Comparison of ENCODE assay signal across 11 mouse cellular contexts in the genomic region with DNA sequence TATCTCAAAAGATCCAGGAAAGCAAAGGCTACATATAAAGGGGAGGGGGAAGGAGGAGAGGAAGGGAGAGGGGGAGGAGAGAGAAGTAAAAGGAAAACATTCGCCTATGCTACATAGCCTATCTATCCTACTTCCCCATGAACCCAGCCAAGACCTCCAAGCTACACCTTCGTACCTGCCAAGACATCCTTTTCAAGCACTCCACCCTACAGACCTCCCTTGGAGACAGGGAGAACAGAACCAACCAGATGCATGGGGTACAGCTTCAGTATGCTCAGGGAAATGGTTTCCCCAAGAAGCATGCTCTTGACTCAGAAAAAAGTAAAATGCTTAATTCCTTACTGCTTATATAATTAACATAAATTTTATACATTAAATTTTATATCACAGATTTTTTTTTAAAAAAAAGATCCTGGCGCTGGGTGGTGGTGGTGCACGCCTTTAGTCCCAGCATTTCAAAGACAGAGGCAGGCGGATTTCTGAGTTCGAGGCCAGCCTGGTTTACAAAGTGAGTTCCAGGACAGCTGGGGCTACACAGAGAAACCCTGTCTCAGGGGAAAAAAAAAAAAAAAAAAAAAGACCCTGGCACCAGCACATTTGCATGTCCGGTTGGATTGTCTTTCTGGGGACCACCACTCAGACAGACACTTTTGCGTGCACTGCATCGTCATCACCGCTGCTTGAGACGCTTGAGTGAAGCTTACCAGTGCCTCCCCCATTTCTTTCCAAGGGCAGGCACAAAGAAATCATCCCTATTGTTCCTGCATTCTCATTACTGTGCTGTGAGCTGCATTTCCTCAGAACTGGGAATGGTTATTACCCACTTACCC. TPM values are rescaled to one million over a fixed set of nuclear protein-coding genes. Genes with fewer than 3 reads are reported as not detected.
A peak's percentile ranks its signal among the peaks of the same experiment; 100 is the strongest.
DNase-seq lines count a peak whose midpoint lies in the region; ATAC-seq and TF ChIP-seq lines count a peak whose summit lies in the region.
"Had no signal": no experiment of that assay in that cellular context is flagged by ENCODE, and none has a peak within 500 bp of the region (broad histone marks: within the 10 kb centered on the region; RNA-seq: fewer than 3 reads in every experiment).

No protein-coding gene starts in this region.

- no peak overlapping the region for H3K4me3 ChIP-seq in kidney, postnatal 0 days (replicated peaks; ENCODE audit: low read depth, low read length)
- H3K4me3 ChIP-seq in kidney, adult 2 months (ENCODE audit: insufficient read depth, low read depth, low read length): no peak overlapping the region
- no peak overlapping the region for H3K4me3 ChIP-seq in forebrain, embryonic 14.5 days (ENCODE audit: low read depth, low read length)
- H3K4me3 ChIP-seq in midbrain, embryonic 12.5 days: no peak overlapping the region
- no peak overlapping the region for H3K4me3 ChIP-seq in stomach, postnatal 0 days (ENCODE audit: low read depth, low read length)
- H3K4me3 ChIP-seq: liver, embryonic 12.5 days; stomach, embryonic 15.5 days had no signal

- H3K4me2 ChIP-seq in kidney, postnatal 0 days (ENCODE audit: low read length): peak overlapping the region; percentile 23; the same call in 1 of the 2 replicates
- peak overlapping the region; percentile 4; the same call in 1 of the 2 replicates for H3K4me2 ChIP-seq in forebrain, embryonic 14.5 days (ENCODE audit: low read length)
- H3K4me2 ChIP-seq in midbrain, embryonic 12.5 days (replicated peaks): peak overlapping the region; percentile 25
- H3K4me2 ChIP-seq in stomach, postnatal 0 days (replicated peaks; ENCODE audit: low read depth): no peak overlapping the region
- H3K4me2 ChIP-seq: liver, embryonic 12.5 days; stomach, embryonic 15.5 days had no signal

- no peak for ATAC-seq in kidney, postnatal 0 days (replicated peaks; ENCODE audit: low FRiP score, low read depth)
- peak; percentile 80 for ATAC-seq in forebrain, embryonic 14.5 days
- peak; percentile 77 for ATAC-seq in midbrain, embryonic 12.5 days (ENCODE audit: low FRiP score, low read depth)
- ATAC-seq in stomach, postnatal 0 days (ENCODE audit: low FRiP score, low TSS enrichment): peak; percentile 35; the same call in 1 of the 2 replicates
- no peak for ATAC-seq in activated CD4-positive, CD25-positive, alpha-beta regulatory T cell, adult 4 months
- ATAC-seq: liver, embryonic 12.5 days had no signal

- no peaks in the 10 kb centered on the region for H3K9me3 ChIP-seq in kidney, postnatal 0 days (replicated peaks; ENCODE audit: low read length)
- H3K9me3 ChIP-seq in forebrain, embryonic 14.5 days (replicated peaks; ENCODE audit: control insufficient read depth, low read length): no peaks in the 10 kb centered on the region
- no peaks in the 10 kb centered on the region for H3K9me3 ChIP-seq in midbrain, embryonic 12.5 days
- H3K9me3 ChIP-seq in stomach, postnatal 0 days (ENCODE audit: control insufficient read depth, low read length): no peaks in the 10 kb centered on the region
- H3K9me3 ChIP-seq: liver, embryonic 12.5 days; stomach, embryonic 15.5 days had no signal

- TF ChIP-seq EP300 in stomach, postnatal 0 days (optimal IDR thresholded peaks at IDR 0.05): no peak

- H3K36me3 ChIP-seq in kidney, postnatal 0 days (ENCODE audit: insufficient read depth, low read length): no peaks in the 10 kb centered on the region
- no peaks in the 10 kb centered on the region for H3K36me3 ChIP-seq in kidney, adult 2 months (ENCODE audit: control insufficient read depth, insufficient read depth, low read length)
- 0 out of 2 replicates have a peak, but pooled peaks cover under 1% of the 10 kb centered on the region for H3K36me3 ChIP-seq in forebrain, embryonic 14.5 days (ENCODE audit: control insufficient read depth, insufficient read depth, low read length)
- H3K36me3 ChIP-seq in midbrain, embryonic 12.5 days: peaks cover 3% of the 10 kb centered on the region; the same call in 1 of the 2 replicates
- H3K36me3 ChIP-seq in stomach, postnatal 0 days (ENCODE audit: control insufficient read depth, insufficient read depth, low read length): no peaks in the 10 kb centered on the region
- H3K36me3 ChIP-seq: liver, embryonic 12.5 days; stomach, embryonic 15.5 days had no signal

- 55% methylated on average over 11 of the region's 11 CpGs for WGBS in kidney, postnatal 0 days
- 63% methylated on average over 11 of the region's 11 CpGs for WGBS in kidney, adult 2 months
- 40% methylated on average over 11 of the region's 11 CpGs for WGBS in forebrain, embryonic 14.5 days
- WGBS in midbrain, embryonic 12.5 days: 48% methylated on average over 11 of the region's 11 CpGs
- 79% methylated on average over 11 of the region's 11 CpGs for WGBS in stomach, postnatal 0 days

- no peak overlapping the region for H3K9ac ChIP-seq in kidney, postnatal 0 days (ENCODE audit: low read depth, low read length)
- peak overlapping the region; percentile 35; the same call in 1 of the 2 replicates for H3K9ac ChIP-seq in forebrain, embryonic 14.5 days (ENCODE audit: low read length)
- no peak overlapping the region for H3K9ac ChIP-seq in midbrain, embryonic 12.5 days (replicated peaks)
- no peak overlapping the region for H3K9ac ChIP-seq in stomach, postnatal 0 days (ENCODE audit: low read length)
- H3K9ac ChIP-seq: liver, embryonic 12.5 days; stomach, embryonic 15.5 days had no signal

- DNase-seq in kidney, postnatal 0 days (ENCODE audit: low spot score): peak; percentile 37
- DNase-seq in kidney, adult 2 months: no peak
- DNase-seq in forebrain, embryonic 14.5 days (ENCODE audit: low spot score): peak; percentile 81
- no peak for DNase-seq in stomach, postnatal 0 days (ENCODE audit: low spot score)
- DNase-seq in gastrocnemius, postnatal 25 days: no peak
- no peak for DNase-seq in thymus, postnatal 36 days
- DNase-seq: kidney, adult 9 months had no signal

- H3K27ac ChIP-seq in kidney, postnatal 0 days: no peak overlapping the region
- no peak overlapping the region for H3K27ac ChIP-seq in kidney, adult 2 months (ENCODE audit: insufficient read depth, low read depth, low read length)
- peak overlapping the region; percentile 68 for H3K27ac ChIP-seq in forebrain, embryonic 14.5 days (ENCODE audit: low read depth, low read length)
- peak overlapping the region; percentile 79 for H3K27ac ChIP-seq in midbrain, embryonic 12.5 days (replicated peaks)
- H3K27ac ChIP-seq in stomach, postnatal 0 days (replicated peaks): peak overlapping the region; percentile 61; the same call in 1 of the 2 replicates
- H3K27ac ChIP-seq: liver, embryonic 12.5 days had no signal

- no peak for TF ChIP-seq CTCF in kidney, postnatal 0 days (IDR thresholded peaks at IDR 0.05; ENCODE audit: low read depth)
- no peak for TF ChIP-seq CTCF in kidney, adult 2 months (conservative IDR thresholded peaks at IDR 0.05; ENCODE audit: insufficient read depth, insufficient read length, low read depth, low read length)
- no peak for TF ChIP-seq CTCF in stomach, postnatal 0 days (IDR thresholded peaks at IDR 0.05; ENCODE audit: low read depth)

- H3K27me3 ChIP-seq in kidney, postnatal 0 days (ENCODE audit: insufficient read depth, low read length): no peaks in the 10 kb centered on the region
- no peaks in the 10 kb centered on the region for H3K27me3 ChIP-seq in kidney, adult 2 months (replicated peaks; ENCODE audit: control insufficient read depth, insufficient read depth, low read length)
- no peaks in the 10 kb centered on the region for H3K27me3 ChIP-seq in forebrain, embryonic 14.5 days (replicated peaks; ENCODE audit: control insufficient read depth, insufficient read depth, low read length)
- H3K27me3 ChIP-seq in midbrain, embryonic 12.5 days: no peaks in the 10 kb centered on the region
- no peaks in the 10 kb centered on the region for H3K27me3 ChIP-seq in stomach, postnatal 0 days (ENCODE audit: control insufficient read depth, insufficient read depth, low read length)
- H3K27me3 ChIP-seq: liver, embryonic 12.5 days; stomach, embryonic 15.5 days had no signal

- peaks cover 8% of the 10 kb centered on the region for H3K4me1 ChIP-seq in kidney, postnatal 0 days (replicated peaks; ENCODE audit: insufficient read depth, low read length)
- H3K4me1 ChIP-seq in kidney, adult 2 months (ENCODE audit: control insufficient read depth, insufficient read depth, low read length): peaks cover 9% of the 10 kb centered on the region
- peaks cover 28% of the 10 kb centered on the region for H3K4me1 ChIP-seq in forebrain, embryonic 14.5 days (ENCODE audit: control insufficient read depth, insufficient read depth, low read length)
- peaks cover 32% of the 10 kb centered on the region for H3K4me1 ChIP-seq in midbrain, embryonic 12.5 days
- no peaks in the 10 kb centered on the region; the same call in 1 of the 2 replicates for H3K4me1 ChIP-seq in stomach, postnatal 0 days (replicated peaks; ENCODE audit: control insufficient read depth, insufficient read depth)

- TF ChIP-seq POLR2A in kidney, adult 2 months (IDR thresholded peaks at IDR 0.05; ENCODE audit: low read depth, low read length): no peak

RNA-seq across cellular contexts. Expression of a gene that starts 14.4 kb away (rescaled TPM):
- 47.5 and 58.8 TPM in 2 replicates for polyA plus RNA-seq in kidney, postnatal 0 days (2015; fragmentation: Nextera tagmentation; extraction: Ambion mirVana)
- polyA plus RNA-seq in kidney, adult 2 months (2012; rRNA removed): 30.5 and 35.6 TPM in 2 replicates
- 76.7 and 90.7 TPM in 2 replicates for polyA plus RNA-seq in forebrain, embryonic 14.5 days (2014; fragmentation: Nextera tagmentation; extraction: Ambion mirVana)
- polyA plus RNA-seq in midbrain, embryonic 12.5 days (2016; fragmentation: Nextera tagmentation; extraction: Ambion mirVana): 136 and 141 TPM in 2 replicates
- 23.1 and 27.5 TPM in 2 replicates for polyA plus RNA-seq in stomach, postnatal 0 days (2015; fragmentation: Nextera tagmentation; extraction: Ambion mirVana)
- 10 to 100 TPM; 27.5 to 27.7 TPM for total RNA-seq in gastrocnemius, postnatal 25 days (2021)
- polyA plus RNA-seq in activated CD4-positive, CD25-positive, alpha-beta regulatory T cell, adult 4 months (2017; shearing (Covaris generic)): 10 to 100 TPM; 35.7 to 45.4 TPM

RNA-seq across cellular contexts. Expression of a gene that starts 30.0 kb away (rescaled TPM):
- polyA plus RNA-seq in kidney, postnatal 0 days (2015; fragmentation: Nextera tagmentation; extraction: Ambion mirVana): 66.3 and 72.3 TPM in 2 replicates
- polyA plus RNA-seq in kidney, adult 2 months (2012; rRNA removed): 85.7 and 107 TPM in 2 replicates
- 16.6 and 20.5 TPM in 2 replicates for polyA plus RNA-seq in forebrain, embryonic 14.5 days (2014; fragmentation: Nextera tagmentation; extraction: Ambion mirVana)
- 14.0 and 17.0 TPM in 2 replicates for polyA plus RNA-seq in midbrain, embryonic 12.5 days (2016; fragmentation: Nextera tagmentation; extraction: Ambion mirVana)
- polyA plus RNA-seq in stomach, postnatal 0 days (2015; fragmentation: Nextera tagmentation; extraction: Ambion mirVana): 94.7 and 105 TPM in 2 replicates
- total RNA-seq in gastrocnemius, postnatal 25 days (2021): 1 to 10 TPM; 2.4 to 2.5 TPM
- polyA plus RNA-seq in activated CD4-positive, CD25-positive, alpha-beta regulatory T cell, adult 4 months (2017; shearing (Covaris generic)): 100 to 1,000 TPM; 191 to 208 TPM

RNA-seq across cellular contexts. Expression of a gene that starts 44.6 kb away (rescaled TPM):
- polyA plus RNA-seq in kidney, postnatal 0 days (2015; fragmentation: Nextera tagmentation; extraction: Ambion mirVana): 11.7 and 12.2 TPM in 2 replicates
- 5.1 and 6.3 TPM in 2 replicates for polyA plus RNA-seq in kidney, adult 2 months (2012; rRNA removed)
- 8.6 and 12.7 TPM in 2 replicates for polyA plus RNA-seq in forebrain, embryonic 14.5 days (2014; fragmentation: Nextera tagmentation; extraction: Ambion mirVana)
- 19.8 and 24.7 TPM in 2 replicates for polyA plus RNA-seq in midbrain, embryonic 12.5 days (2016; fragmentation: Nextera tagmentation; extraction: Ambion mirVana)
- polyA plus RNA-seq in stomach, postnatal 0 days (2015; fragmentation: Nextera tagmentation; extraction: Ambion mirVana): 7.1 and 7.8 TPM in 2 replicates
- total RNA-seq in gastrocnemius, postnatal 25 days (2021): 10 to 100 TPM; 18.3 to 20.2 TPM
- polyA plus RNA-seq in activated CD4-positive, CD25-positive, alpha-beta regulatory T cell, adult 4 months (2017; shearing (Covaris generic)): 1 to 10 TPM; 1.3 to 1.8 TPM

RNA-seq across cellular contexts. Expression of a gene that starts 57.2 kb away (rescaled TPM):
- polyA plus RNA-seq in kidney, postnatal 0 days (2015; fragmentation: Nextera tagmentation; extraction: Ambion mirVana): 21.6 and 23.8 TPM in 2 replicates
- polyA plus RNA-seq in kidney, adult 2 months (2012; rRNA removed): 13.0 and 14.1 TPM in 2 replicates
- polyA plus RNA-seq in forebrain, embryonic 14.5 days (2014; fragmentation: Nextera tagmentation; extraction: Ambion mirVana): 38.0 and 44.3 TPM in 2 replicates
- polyA plus RNA-seq in midbrain, embryonic 12.5 days (2016; fragmentation: Nextera tagmentation; extraction: Ambion mirVana): 29.4 and 35.7 TPM in 2 replicates
- polyA plus RNA-seq in stomach, postnatal 0 days (2015; fragmentation: Nextera tagmentation; extraction: Ambion mirVana): 12.1 TPM in 2 replicates
- 1 to 10 TPM; 3.1 to 3.2 TPM for total RNA-seq in gastrocnemius, postnatal 25 days (2021)
- polyA plus RNA-seq in activated CD4-positive, CD25-positive, alpha-beta regulatory T cell, adult 4 months (2017; shearing (Covaris generic)): 10 to 100 TPM; 30.0 to 32.2 TPM

Comparison
In these comparisons a context has a peak if more than half of its experiments do, and no peak if none do; other contexts are left out.
1. DNase-seq: peak in kidney, postnatal 0 days (single experiment) and forebrain, embryonic 14.5 days (single experiment); none in kidney, adult 2 months (single experiment), stomach, postnatal 0 days (single experiment), gastrocnemius, postnatal 25 days (single experiment) and thymus, postnatal 36 days (0 of 2).
2. ATAC-seq: peak in forebrain, embryonic 14.5 days (single experiment), midbrain, embryonic 12.5 days (single experiment) and stomach, postnatal 0 days (single experiment); none in kidney, postnatal 0 days (single experiment) and activated CD4-positive, CD25-positive, alpha-beta regulatory T cell, adult 4 months (single experiment).
3. H3K27ac ChIP-seq: peak in forebrain, embryonic 14.5 days (single experiment), midbrain, embryonic 12.5 days (single experiment) and stomach, postnatal 0 days (single experiment); none in kidney, postnatal 0 days (single experiment) and kidney, adult 2 months (single experiment).